Mouse (Mus musculus): ENCODE measurements around the gene Olfr45. TPM values are rescaled to one million over a fixed set of nuclear protein-coding genes. Genes with fewer than 3 reads are reported as not detected.
"Not testable (repeated sequence)": the region's sequence is repeated elsewhere in the genome, so short reads cannot be mapped to it uniquely, and the experiment has no call there.

Gene Olfr45
- not detected for total RNA-seq (2021)
- long read RNA-seq, experiment 1 = 0 reads
- long read RNA-seq, experiment 2 = 0 reads

DNA sequence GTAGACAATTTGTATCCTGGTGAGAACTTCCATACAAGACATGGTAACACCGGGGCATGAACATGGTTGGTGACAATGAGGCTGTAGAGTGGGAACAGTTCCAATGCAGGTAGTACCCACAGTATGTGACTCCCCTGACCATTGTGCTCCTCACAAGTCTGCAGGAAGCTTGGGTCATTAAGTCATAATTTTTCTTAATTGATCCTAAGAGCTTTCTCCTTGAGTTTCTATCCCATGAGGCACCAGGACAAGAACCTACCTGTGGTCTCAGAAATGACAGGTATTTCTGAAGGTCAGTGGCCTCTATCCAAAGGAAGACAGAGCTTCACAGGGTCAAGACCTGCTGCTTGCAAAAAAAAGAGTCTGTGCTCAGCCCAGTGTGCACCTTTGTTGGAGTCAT lies at the start of gene Olfr45:
TSS of gene Olfr45 (plus strand) at position 301 of the 400 bp plus-strand sequence.
- DNase-seq (ENCODE audit: low spot score in 2 of 2) = no peak

DNA sequence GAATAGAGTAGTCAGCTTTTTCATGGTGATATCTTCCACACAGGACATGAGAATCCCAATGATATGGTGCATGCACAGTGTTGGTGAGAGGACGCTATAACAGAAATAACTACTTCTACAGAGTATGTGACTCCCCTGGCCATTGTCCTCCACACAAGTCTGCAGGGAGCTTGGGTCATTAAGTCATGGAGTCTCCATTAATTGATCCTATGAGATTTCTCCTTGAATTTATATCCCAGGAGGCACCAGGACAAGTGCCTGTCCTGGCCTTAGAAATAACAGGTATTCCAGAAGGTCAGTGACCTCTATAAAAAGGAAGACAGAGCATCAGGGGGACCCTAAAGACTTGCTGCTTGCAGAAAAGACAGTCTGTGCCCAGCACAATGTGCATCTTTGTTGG lies 35.6 kb upstream of the Olfr45 start, which contains the start of gene Olfr53:
TSS of gene Olfr53 (plus strand) at position 301 of the 400 bp plus-strand sequence.
- DNase-seq (ENCODE audit: low spot score in 2 of 2) = no peak

DNA sequence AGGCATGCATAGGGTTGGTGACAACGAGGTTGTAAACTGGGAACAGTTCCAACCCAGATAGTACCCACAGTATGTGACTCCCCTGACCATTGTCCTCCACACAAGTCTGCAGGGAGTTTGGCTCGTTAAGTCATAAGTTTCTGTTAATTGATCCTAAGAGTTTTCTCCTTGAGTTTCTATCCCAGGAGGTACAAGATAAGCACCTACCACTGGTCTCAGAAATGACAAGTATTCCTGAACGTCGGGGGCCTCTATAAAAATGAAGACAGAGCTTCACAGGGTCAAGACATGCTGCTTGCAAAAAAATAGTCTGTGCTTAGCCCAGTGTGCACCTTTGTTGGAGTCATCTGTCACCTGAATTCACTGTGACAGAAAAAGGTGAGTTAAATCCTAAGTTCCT lies 22.1 kb upstream of the Olfr45 start, which contains the start of gene Olfr539:
TSS of gene Olfr539 (plus strand) at position 301 of the 400 bp plus-strand sequence.
- DNase-seq (ENCODE audit: low spot score in 2 of 2) = no peak

DNA sequence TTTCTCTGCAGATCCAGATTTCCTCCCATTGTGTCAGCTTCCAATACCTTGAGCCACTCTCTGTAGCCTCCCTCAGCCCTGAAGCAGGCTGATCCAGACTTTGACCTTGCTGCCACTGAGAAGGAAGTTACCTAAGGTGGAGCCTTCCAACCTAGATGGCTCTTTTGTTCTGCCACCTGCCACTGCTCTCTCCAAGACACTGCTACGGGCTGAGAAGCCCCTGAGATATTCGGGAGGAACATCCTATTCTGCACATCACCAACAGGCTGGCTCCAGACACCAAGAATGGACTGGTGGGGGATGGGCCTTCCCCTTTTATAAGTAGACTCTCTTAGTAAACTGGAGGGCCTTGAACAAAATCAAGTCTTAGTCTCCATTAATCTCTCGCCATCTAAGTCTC lies 11.1 kb upstream of the Olfr45 start:
- not testable (repeated sequence) for DNase-seq (ENCODE audit: low spot score in 2 of 2)

DNA sequence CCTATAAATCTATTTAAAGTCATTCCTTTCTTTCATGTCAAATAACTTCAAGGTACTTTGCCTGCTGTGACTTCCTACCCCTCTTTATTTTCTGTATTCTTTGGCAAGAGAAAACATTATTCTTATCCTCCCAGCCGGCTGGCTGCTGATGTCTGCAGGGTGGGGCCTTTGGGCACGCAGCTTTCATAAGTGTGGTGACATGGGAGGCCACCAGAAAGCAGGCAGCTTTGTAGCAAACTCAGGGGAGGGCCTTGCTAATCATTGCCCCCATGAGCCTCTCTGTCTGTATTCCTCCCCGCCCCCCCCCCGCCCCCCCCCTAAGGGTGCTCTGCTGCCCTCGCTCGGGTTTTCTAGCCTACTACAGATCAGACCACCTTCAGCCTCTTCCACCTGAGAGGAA lies 5.9 kb upstream of the Olfr45 start:
- DNase-seq (ENCODE audit: low spot score in 2 of 2) = no peak

DNA sequence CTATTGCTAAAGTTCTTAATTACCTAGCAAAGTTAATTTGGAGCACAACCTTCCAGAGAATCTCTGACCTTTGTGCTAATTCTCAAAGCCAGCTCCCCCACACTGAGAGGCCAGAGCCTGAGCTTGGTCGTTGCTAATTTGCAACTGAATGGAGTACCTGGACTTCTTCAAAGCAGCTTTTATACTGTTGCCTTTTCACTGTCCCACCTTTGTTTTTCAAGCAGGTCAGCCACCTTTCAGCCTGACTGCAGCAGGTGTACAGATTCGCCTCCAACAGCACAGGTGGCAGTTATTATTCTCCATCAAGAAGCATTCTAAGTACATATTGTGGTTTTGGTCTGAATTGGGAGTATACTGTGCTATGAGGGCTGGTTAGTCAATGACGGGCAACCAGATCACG lies 2.2 kb upstream of the Olfr45 start:
- DNase-seq (ENCODE audit: low spot score in 2 of 2) = not testable (repeated sequence)

DNA sequence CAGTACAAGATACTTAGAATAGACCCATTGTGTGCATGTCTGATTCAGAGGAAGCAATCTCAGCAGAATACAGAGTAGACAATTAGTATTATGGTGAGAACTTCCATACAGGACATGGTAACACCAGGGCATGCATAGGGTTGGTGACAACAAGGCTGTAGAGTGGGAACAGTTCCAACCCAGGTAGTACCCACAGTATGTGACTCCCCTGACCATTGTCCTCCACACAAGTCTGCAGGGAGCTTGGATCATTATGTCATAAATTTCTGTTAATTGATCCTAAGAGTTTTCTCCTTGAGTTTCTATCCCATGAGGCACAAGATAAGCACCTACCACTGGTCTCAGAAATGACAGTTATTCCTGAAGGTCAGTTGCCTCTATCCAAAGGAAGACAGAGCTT lies 15.2 kb downstream of the Olfr45 start, which contains the start of gene Olfr541:
TSS of gene Olfr541 (plus strand) at position 301 of the 400 bp plus-strand sequence.
- no peak for DNase-seq (ENCODE audit: low spot score in 2 of 2)

DNA sequence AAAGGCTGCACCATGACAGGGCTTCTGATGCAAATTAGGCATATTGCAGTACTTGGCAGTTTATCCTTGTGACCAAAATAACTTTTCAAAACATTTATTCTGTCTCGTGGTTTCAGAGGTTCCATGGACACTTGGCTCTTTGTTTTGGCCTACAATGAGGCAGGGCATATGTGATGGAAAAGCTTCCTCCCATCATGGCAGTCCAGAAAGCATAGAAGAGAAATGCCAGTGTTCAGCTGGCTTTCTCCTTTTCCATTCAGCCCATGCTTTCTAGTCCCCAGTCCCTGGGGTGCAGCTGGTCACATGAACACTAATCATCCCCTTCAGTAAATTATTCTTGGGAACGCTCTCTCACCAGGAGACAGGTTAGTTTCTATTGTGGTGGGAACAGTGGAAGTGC lies 24.6 kb downstream of the Olfr45 start:
- DNase-seq (ENCODE audit: low spot score in 2 of 2) = no peak

DNA sequence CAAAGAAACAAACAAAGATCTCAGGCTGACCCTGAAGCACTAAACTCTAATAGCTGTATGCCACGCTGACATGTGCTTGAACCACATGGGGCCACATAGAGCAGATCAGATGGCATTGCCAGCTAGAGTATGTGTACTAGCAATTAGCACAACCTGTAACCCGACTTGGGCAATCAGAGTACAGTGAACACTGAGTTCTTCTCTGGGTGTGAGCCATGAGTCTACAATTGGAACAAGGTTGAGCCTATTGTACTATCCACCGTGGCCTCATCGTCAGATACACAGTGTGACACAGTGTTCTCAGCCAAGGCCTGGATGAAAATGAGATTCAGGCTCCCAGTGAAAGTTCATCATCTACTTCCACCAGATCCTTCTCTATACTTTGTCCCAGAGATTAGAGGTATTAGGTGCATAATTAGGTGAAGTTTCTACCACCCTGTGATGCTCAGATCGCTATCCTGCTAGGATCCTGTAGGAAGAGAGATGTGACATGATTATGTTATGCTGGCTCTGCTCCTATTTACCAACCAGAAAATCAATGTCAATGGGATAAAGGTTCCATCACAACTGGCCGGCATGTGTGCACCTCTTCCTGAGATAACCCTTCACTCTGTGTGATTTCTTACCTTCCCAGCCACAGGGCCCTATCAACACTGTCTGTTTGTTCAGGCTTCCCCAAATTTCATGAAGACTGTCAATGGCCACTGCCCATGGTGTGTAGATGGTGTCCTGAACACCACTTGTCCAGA lies 26.0 kb downstream of the Olfr45 start:
- no peak for DNase-seq (ENCODE audit: low spot score in 2 of 2)

DNA sequence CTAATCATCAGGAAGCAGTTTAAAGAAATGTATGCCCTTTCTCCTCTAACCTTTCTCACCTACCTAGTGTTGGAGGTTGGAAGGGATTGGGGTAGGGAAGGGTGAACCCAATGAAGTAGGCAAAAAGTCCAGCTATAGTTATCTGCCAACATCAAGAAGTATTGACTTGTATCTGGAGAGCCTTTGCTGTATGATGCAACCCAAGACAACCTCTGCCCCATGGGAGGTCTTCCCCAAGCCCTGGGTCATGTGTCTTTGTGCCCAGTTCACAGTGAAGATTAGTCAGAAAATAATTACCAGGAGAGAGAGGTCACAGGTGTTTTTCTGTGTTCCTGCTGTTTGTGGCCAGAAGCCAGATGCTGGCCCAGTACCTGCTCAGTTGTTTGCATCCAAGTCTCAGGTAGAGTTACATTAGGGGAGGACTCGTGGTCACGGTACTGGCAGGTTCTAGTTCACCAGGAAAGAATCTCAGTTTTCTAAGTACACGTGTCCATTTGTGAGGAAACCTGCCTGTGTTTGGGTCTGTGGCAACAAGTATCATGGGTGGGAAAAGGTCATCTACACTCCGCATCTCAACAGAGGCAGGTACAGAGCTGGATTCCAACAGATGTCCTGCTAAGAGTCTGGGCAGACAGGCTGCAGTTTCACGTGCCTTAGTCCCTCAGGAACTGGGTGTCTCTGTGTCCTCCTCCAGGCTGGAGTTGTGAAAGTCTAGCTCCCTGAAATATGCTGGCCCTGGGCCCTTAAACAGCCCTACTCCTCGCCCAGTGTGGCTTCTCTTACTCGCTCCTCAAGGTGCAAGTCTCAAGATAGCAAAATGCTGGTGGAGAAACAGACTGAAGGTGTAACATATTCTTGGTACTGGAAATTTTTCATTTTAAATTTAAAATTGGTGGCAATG lies 35.7 kb downstream of the Olfr45 start:
- no peak for DNase-seq (ENCODE audit: low spot score in 2 of 2)

DNA sequence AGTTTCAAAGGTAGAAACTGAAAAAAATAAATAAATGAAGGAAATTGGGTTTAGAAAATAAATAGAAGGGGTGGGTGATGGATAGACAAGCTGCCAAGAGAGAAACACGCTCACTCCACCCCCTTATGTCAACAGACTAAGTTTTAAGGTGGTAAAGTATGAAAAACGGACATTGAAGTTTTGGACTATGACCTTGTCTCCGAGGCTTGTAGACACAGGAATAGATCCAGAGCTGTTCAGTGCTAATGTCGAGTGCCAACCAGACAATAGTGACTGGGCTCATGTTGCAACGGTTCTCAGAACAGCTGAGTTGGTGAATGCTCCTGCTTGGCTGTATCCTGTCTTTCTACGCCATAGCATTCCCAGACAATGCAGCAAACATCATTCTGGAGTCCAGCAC lies 39.3 kb downstream of the Olfr45 start:
- DNase-seq (ENCODE audit: low spot score in 2 of 2) = no peak

DNA sequence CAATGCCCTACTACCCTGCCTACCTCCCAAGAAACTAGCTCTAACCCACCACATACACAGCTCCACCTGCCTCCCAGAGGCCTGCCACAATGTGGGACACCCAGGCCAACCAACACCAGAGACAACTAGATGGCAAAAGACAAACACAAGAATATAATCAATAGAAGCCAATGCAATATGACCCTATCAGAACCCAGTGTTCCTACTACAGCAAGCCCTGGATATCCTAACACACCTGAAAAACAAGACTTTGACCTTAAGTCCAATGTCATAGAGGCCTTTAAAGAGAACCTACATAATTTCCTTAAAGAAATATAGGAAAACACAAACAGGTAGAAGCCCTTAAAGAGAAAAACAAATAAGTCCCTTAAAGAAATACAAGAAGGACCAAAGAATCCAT lies 43.8 kb downstream of the Olfr45 start:
- no peak for DNase-seq (ENCODE audit: low spot score in 2 of 2)

DNA sequence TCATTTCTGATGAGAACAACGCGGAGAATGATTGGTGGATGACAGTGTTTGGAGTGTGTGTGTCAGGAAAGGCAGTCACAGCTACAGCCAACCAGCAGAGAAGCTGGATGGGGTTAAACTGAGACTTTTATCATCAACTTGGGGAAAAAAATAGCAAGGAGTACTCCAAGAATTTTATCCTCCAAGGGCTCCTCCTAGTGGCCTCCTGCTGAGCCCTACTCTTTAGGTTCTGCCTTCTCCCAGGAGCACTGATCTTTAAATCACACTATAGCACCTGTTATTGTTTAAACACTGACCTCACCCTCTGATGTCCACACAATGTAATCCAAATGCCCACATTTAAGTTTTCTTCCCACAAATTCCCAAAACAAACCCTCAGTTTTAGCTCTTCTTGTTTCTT lies 51.4 kb downstream of the Olfr45 start:
- no peak for DNase-seq (ENCODE audit: low spot score in 2 of 2)

Other genes with a start within 250 kb of the Olfr45 start
- gene Olfr533, start 218.6 kb upstream of the Olfr45 start, total RNA-seq (2021) = not detected
- not detected for gene Olfr535, start 197.7 kb upstream of the Olfr45 start, total RNA-seq (2021)
- gene Olfr536, start 174.6 kb upstream of the Olfr45 start, total RNA-seq (2021) = not detected
- gene Olfr538, start 114.1 kb upstream of the Olfr45 start, total RNA-seq (2021) = not detected
- not detected for gene Olfr46, start 80.7 kb upstream of the Olfr45 start, total RNA-seq (2021)
- not detected for gene Olfr61, start 53.0 kb upstream of the Olfr45 start, total RNA-seq (2021)
- gene Olfr53, start 35.5 kb upstream of the Olfr45 start, total RNA-seq (2021) = not detected
- gene Olfr539, start 22.0 kb upstream of the Olfr45 start, total RNA-seq (2021) = under 1 TPM in 1 of 2 experiments, not detected in 1; 0.03 TPM
- not detected for gene Olfr541, start 15.3 kb downstream of the Olfr45 start, total RNA-seq (2021)
- gene Cyp2e1, start 81.8 kb downstream of the Olfr45 start, total RNA-seq (2021) = 100 to 1,000 TPM; 200 to 317 TPM
- under 1 TPM in 1 of 2 experiments, not detected in 1; 0.19 TPM for gene Syce1, start 105.9 kb downstream of the Olfr45 start, total RNA-seq (2021)
- gene Zfp941, start 140.2 kb downstream of the Olfr45 start, total RNA-seq (2021) = 1 to 10 TPM; 2.0 to 2.8 TPM
- 1 to 10 TPM in 1 of 2 experiments, under 1 TPM in 1; 0.76 to 1.1 TPM for gene Urah, start 153.1 kb downstream of the Olfr45 start, total RNA-seq (2021)
- gene Scgb1c1, start 163.6 kb downstream of the Olfr45 start, total RNA-seq (2021) = not detected
- gene Odf3, start 165.9 kb downstream of the Olfr45 start, total RNA-seq (2021) = under 1 TPM; 0.26 to 0.40 TPM
- gene Gm45785, start 174.4 kb downstream of the Olfr45 start, total RNA-seq (2021) = under 1 TPM; 0.36 to 0.61 TPM
- 10 to 100 TPM; 49.5 to 65.5 TPM for gene Ric8a, start 175.0 kb downstream of the Olfr45 start, total RNA-seq (2021)
- 10 to 100 TPM; 37.8 to 42.8 TPM for gene Bet1l, start 175.6 kb downstream of the Olfr45 start, total RNA-seq (2021)
- gene Psmd13, start 200.0 kb downstream of the Olfr45 start, total RNA-seq (2021) = 100 to 1,000 TPM; 100 to 116 TPM
- gene Sirt3, start 200.4 kb downstream of the Olfr45 start, total RNA-seq (2021) = 10 to 100 TPM; 28.6 to 45.7 TPM
- gene Cox8b, start 218.5 kb downstream of the Olfr45 start, total RNA-seq (2021) = 1,000 to 10,000 TPM; 1,018 to 1,993 TPM
- gene Nlrp6, start 239.0 kb downstream of the Olfr45 start, total RNA-seq (2021) = 1 to 10 TPM in 1 of 2 experiments, under 1 TPM in 1; 0.96 to 1.5 TPM

Data from adrenal gland, adult 18-20 months (tissue).